Mouse (Mus musculus): ENCODE results near the gene Pou6f2. TPM values are rescaled to one million over a fixed set of nuclear protein-coding genes. Genes with fewer than 3 reads are reported as not detected.

The Pou6f2 gene
- total RNA-seq, 1 experiment = 0.09 TPM

- in situ Hi-C loops (cut with MboI; ENCODE audit: low sequenced_read_pairs in 2 of 2, unreplicated experiment in 2 of 2) = no loop called here
- Histone ChIP-seq H3K9me3 (ENCODE audit: control insufficient read depth, insufficient read depth, low read depth, low read length) (no peaks in the 10 kb centered on the region), H3K36me3 (ENCODE audit: control insufficient read depth, insufficient read depth, low read length, poor library complexity, severe bottlenecking) (no peaks in the 10 kb centered on the region), H3K4me3 (ENCODE audit: insufficient read depth in 1 of 2, low read depth in 1 of 2, low read length in 2 of 2, poor library complexity in 1 of 2, severe bottlenecking in 1 of 2) (no peak overlapping the region), H3K9ac (ENCODE audit: insufficient read depth, low read depth, low read length, poor library complexity, severe bottlenecking) (no peak overlapping the region), H3K27ac (ENCODE audit: insufficient read depth, low read depth, low read length, poor library complexity, severe bottlenecking) (no peak overlapping the region), H3K4me1 (ENCODE audit: control insufficient read depth in 2 of 2, insufficient read depth in 2 of 2, low read length in 2 of 2, poor library complexity in 1 of 2) (no peaks in the 10 kb centered on the region)
- DNase-seq (ENCODE audit: low read depth, low spot score) = no peak
- TF ChIP-seq ZNF384 (IDR thresholded peaks at IDR 0.05; ENCODE audit: low read depth, low read length) = no peak
- no peak for TF ChIP-seq HCFC1 (IDR thresholded peaks at IDR 0.05; ENCODE audit: borderline replicate concordance, insufficient read depth, low read length)
- TF ChIP-seq ZC3H11A (IDR thresholded peaks at IDR 0.05; ENCODE audit: borderline replicate concordance, low read depth, low read length) = no peak
- no peak for TF ChIP-seq MAFK (IDR thresholded peaks at IDR 0.05; ENCODE audit: insufficient read depth, low read depth, low read length)
- TF ChIP-seq CHD2 (IDR thresholded peaks at IDR 0.05; ENCODE audit: low read depth, low read length) = no peak
Observed at GRCm38 (mm10) chr13:18344580-18345333, 52.7 kb downstream of the Pou6f2 start.

GRCm38 (mm10) chr13:18338910-18339501, 58.5 kb downstream of the Pou6f2 start:
- H3K27ac ChIP-seq (ENCODE audit: insufficient read depth, low read depth, low read length, poor library complexity, severe bottlenecking) = no peak overlapping the region
- H3K9ac ChIP-seq (ENCODE audit: insufficient read depth, low read depth, low read length, poor library complexity, severe bottlenecking) = no peak overlapping the region
- in situ Hi-C loops (cut with MboI; ENCODE audit: low sequenced_read_pairs in 2 of 2, unreplicated experiment in 2 of 2) = no loop called here
- no peaks in the 10 kb centered on the region for H3K9me3 ChIP-seq (ENCODE audit: control insufficient read depth, insufficient read depth, low read depth, low read length)
- no peaks in the 10 kb centered on the region for H3K36me3 ChIP-seq (ENCODE audit: control insufficient read depth, insufficient read depth, low read length, poor library complexity, severe bottlenecking)
- no peaks in the 10 kb centered on the region for H3K4me1 ChIP-seq (ENCODE audit: control insufficient read depth in 2 of 2, insufficient read depth in 2 of 2, low read length in 2 of 2, poor library complexity in 1 of 2)
- no peak overlapping the region for H3K4me3 ChIP-seq (ENCODE audit: insufficient read depth in 1 of 2, low read depth in 1 of 2, low read length in 2 of 2, poor library complexity in 1 of 2, severe bottlenecking in 1 of 2)
- no peak for DNase-seq (ENCODE audit: low read depth, low spot score)
- TF ChIP-seq ZNF384 (IDR thresholded peaks at IDR 0.05; ENCODE audit: low read depth, low read length) (no peak), HCFC1 (IDR thresholded peaks at IDR 0.05; ENCODE audit: borderline replicate concordance, insufficient read depth, low read length) (no peak), ZC3H11A (IDR thresholded peaks at IDR 0.05; ENCODE audit: borderline replicate concordance, low read depth, low read length) (no peak), MAFK (IDR thresholded peaks at IDR 0.05; ENCODE audit: insufficient read depth, low read depth, low read length) (no peak), CHD2 (IDR thresholded peaks at IDR 0.05; ENCODE audit: low read depth, low read length) (no peak)

GRCm38 (mm10) chr13:18338022-18338421, 59.5 kb downstream of the Pou6f2 start:
- TF ChIP-seq HCFC1 (IDR thresholded peaks at IDR 0.05; ENCODE audit: borderline replicate concordance, insufficient read depth, low read length) (no peak), ZC3H11A (IDR thresholded peaks at IDR 0.05; ENCODE audit: borderline replicate concordance, low read depth, low read length) (no peak), ZNF384 (IDR thresholded peaks at IDR 0.05; ENCODE audit: low read depth, low read length) (no peak), MAFK (IDR thresholded peaks at IDR 0.05; ENCODE audit: insufficient read depth, low read depth, low read length) (no peak), CHD2 (IDR thresholded peaks at IDR 0.05; ENCODE audit: low read depth, low read length) (no peak)
- Histone ChIP-seq H3K9me3 (ENCODE audit: control insufficient read depth, insufficient read depth, low read depth, low read length) (no peaks in the 10 kb centered on the region), H3K36me3 (ENCODE audit: control insufficient read depth, insufficient read depth, low read length, poor library complexity, severe bottlenecking) (no peaks in the 10 kb centered on the region), H3K27ac (ENCODE audit: insufficient read depth, low read depth, low read length, poor library complexity, severe bottlenecking) (no peak overlapping the region), H3K4me1 (ENCODE audit: control insufficient read depth in 2 of 2, insufficient read depth in 2 of 2, low read length in 2 of 2, poor library complexity in 1 of 2) (no peaks in the 10 kb centered on the region), H3K9ac (ENCODE audit: insufficient read depth, low read depth, low read length, poor library complexity, severe bottlenecking) (no peak overlapping the region), H3K4me3 (ENCODE audit: insufficient read depth in 1 of 2, low read depth in 1 of 2, low read length in 2 of 2, poor library complexity in 1 of 2, severe bottlenecking in 1 of 2) (no peak overlapping the region)
- in situ Hi-C loops (cut with MboI; ENCODE audit: low sequenced_read_pairs in 2 of 2, unreplicated experiment in 2 of 2) = no loop called here
- no peak for DNase-seq (ENCODE audit: low read depth, low spot score)

- in situ Hi-C loops (cut with MboI; ENCODE audit: low sequenced_read_pairs in 2 of 2, unreplicated experiment in 2 of 2) = no loop called here
- Histone ChIP-seq H3K9ac (ENCODE audit: insufficient read depth, low read depth, low read length, poor library complexity, severe bottlenecking) (no peak overlapping the region), H3K36me3 (ENCODE audit: control insufficient read depth, insufficient read depth, low read length, poor library complexity, severe bottlenecking) (no peaks in the 10 kb centered on the region), H3K4me3 (ENCODE audit: insufficient read depth in 1 of 2, low read depth in 1 of 2, low read length in 2 of 2, poor library complexity in 1 of 2, severe bottlenecking in 1 of 2) (no peak overlapping the region), H3K27ac (ENCODE audit: insufficient read depth, low read depth, low read length, poor library complexity, severe bottlenecking) (no peak overlapping the region), H3K4me1 (ENCODE audit: control insufficient read depth in 2 of 2, insufficient read depth in 2 of 2, low read length in 2 of 2, poor library complexity in 1 of 2) (no peaks in the 10 kb centered on the region), H3K9me3 (ENCODE audit: control insufficient read depth, insufficient read depth, low read depth, low read length) (no peaks in the 10 kb centered on the region)
- no peak for DNase-seq (ENCODE audit: low read depth, low spot score)
- TF ChIP-seq HCFC1 (IDR thresholded peaks at IDR 0.05; ENCODE audit: borderline replicate concordance, insufficient read depth, low read length) (no peak), ZC3H11A (IDR thresholded peaks at IDR 0.05; ENCODE audit: borderline replicate concordance, low read depth, low read length) (no peak), ZNF384 (IDR thresholded peaks at IDR 0.05; ENCODE audit: low read depth, low read length) (no peak), MAFK (IDR thresholded peaks at IDR 0.05; ENCODE audit: insufficient read depth, low read depth, low read length) (no peak), CHD2 (IDR thresholded peaks at IDR 0.05; ENCODE audit: low read depth, low read length) (no peak)
Observed at GRCm38 (mm10) chr13:18334035-18334434, 63.5 kb downstream of the Pou6f2 start.

Data from ES-E14 (cell line).